17 mouse cellular contexts compared by ENCODE assay signal in the genomic region with DNA sequence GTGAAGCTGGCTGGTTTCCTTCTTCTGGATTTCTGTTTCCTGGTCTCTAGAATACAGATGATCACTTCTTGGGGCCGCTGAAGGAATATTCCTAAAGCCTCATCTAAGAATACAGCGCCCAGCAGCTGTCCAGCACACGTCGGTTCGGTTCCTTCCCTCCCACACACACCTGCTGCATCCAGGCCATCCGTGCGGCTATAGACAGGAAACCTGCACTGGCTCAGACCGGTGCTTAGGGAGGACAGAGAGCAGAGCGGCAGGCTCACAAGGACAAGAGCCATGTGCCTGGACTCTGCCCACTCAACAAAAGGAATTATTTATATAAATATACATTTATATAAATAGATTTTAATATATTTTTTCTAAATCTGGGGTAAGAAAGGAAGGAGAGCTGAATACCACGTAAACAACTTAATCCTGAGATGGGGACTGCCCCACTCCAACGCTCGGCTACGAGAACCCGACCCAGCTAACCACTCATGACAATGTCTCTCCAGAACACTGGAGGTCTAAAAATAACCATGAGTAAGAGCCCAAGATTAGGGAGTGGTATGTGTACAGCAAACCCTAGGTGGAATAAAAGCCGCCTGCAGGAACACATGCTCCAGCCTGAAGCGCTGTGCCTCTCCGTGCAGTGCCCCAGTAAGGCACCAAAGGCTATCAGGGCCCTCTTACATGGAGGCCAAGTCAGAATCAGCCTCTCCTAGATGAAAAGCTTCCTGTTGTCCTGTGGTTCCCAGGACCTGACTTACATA. TPM values are rescaled to one million over a fixed set of nuclear protein-coding genes. Genes with fewer than 3 reads are reported as not detected.
DNase-seq lines count a peak whose midpoint lies in the region; ATAC-seq and TF ChIP-seq lines count a peak whose summit lies in the region.
"Had no signal": no experiment of that assay in that cellular context is flagged by ENCODE, and none has a peak within 500 bp of the region (broad histone marks: within the 10 kb centered on the region; RNA-seq: fewer than 3 reads in every experiment).

No protein-coding gene starts in this region.

- no peak overlapping the region for H3K4me3 ChIP-seq in heart, adult 2 months
- H3K4me3 ChIP-seq in heart, embryonic 14.5 days (ENCODE audit: control insufficient read depth in 1 of 2, insufficient read depth in 1 of 2, low read depth in 1 of 2, low read length in 2 of 2), result no peak overlapping the region
- H3K4me3 ChIP-seq in lung, postnatal 0 days (ENCODE audit: low read depth, low read length), result no peak overlapping the region
- no peak overlapping the region for H3K4me3 ChIP-seq in forebrain, embryonic 16.5 days (replicated peaks; ENCODE audit: low read length)
- H3K4me3 ChIP-seq: hindbrain, embryonic 15.5 days; liver, embryonic 15.5 days; midbrain, embryonic 15.5 days; neural tube, embryonic 13.5 days had no signal

- peaks cover 11% of the 10 kb centered on the region for H3K36me3 ChIP-seq in heart, adult 2 months (ENCODE audit: control insufficient read depth, insufficient read depth, low read length)
- H3K36me3 ChIP-seq in heart, embryonic 14.5 days (ENCODE audit: control insufficient read depth, insufficient read depth, low read length), result peaks cover 34% of the 10 kb centered on the region
- H3K36me3 ChIP-seq in lung, postnatal 0 days (ENCODE audit: insufficient read depth, low read length), result peaks cover 27% of the 10 kb centered on the region
- no peaks in the 10 kb centered on the region for H3K36me3 ChIP-seq in forebrain, embryonic 16.5 days (ENCODE audit: control insufficient read depth, insufficient read depth)
- H3K36me3 ChIP-seq: midbrain, embryonic 15.5 days had no signal

- H3K79me2 ChIP-seq in heart, adult 2 months (replicated peaks; ENCODE audit: control insufficient read depth, insufficient read depth, low read length), result peaks cover 5% of the 10 kb centered on the region

- DNase-seq in heart, adult 2 months, result no peak
- no peak for DNase-seq in heart, postnatal 14 days
- peak; percentile 86 for DNase-seq in lung, postnatal 0 days (ENCODE audit: low spot score)
- no peak for DNase-seq in right cerebral cortex, postnatal 14 days
- DNase-seq: adrenal gland, postnatal 10 days; gastrocnemius, postnatal 10 days; kidney, postnatal 4 days; right cerebral cortex, adult 18-20 months; thymus, postnatal 36 days had no signal

- H3K4me2 ChIP-seq in heart, embryonic 14.5 days (ENCODE audit: low read length), result peak overlapping the region; percentile 36
- peak overlapping the region; percentile 15; the same call in 1 of the 2 replicates for H3K4me2 ChIP-seq in lung, postnatal 0 days (replicated peaks; ENCODE audit: low read depth, low read length)
- no peak overlapping the region for H3K4me2 ChIP-seq in forebrain, embryonic 16.5 days (ENCODE audit: low read length)
- H3K4me2 ChIP-seq: hindbrain, embryonic 15.5 days; liver, embryonic 15.5 days; midbrain, embryonic 15.5 days; neural tube, embryonic 13.5 days had no signal

- peak overlapping the region; percentile 79 for H3K27ac ChIP-seq in heart, adult 2 months
- H3K27ac ChIP-seq in heart, embryonic 14.5 days (replicated peaks in 1 of 2; ENCODE audit: control insufficient read depth in 1 of 2, insufficient read depth in 1 of 2, low read depth in 2 of 2, low read length in 2 of 2), result peak overlapping the region; percentile 89 to 90
- peak overlapping the region; percentile 72 for H3K27ac ChIP-seq in lung, postnatal 0 days (ENCODE audit: low read length)
- no peak overlapping the region for H3K27ac ChIP-seq in forebrain, embryonic 16.5 days (ENCODE audit: low read length)
- H3K27ac ChIP-seq: hindbrain, embryonic 15.5 days; liver, embryonic 15.5 days; midbrain, embryonic 15.5 days; neural tube, embryonic 13.5 days had no signal

- intact Hi-C loops in heart, adult 2 months (cut with DNase I), result no loop called here
- intact Hi-C loops in heart, postnatal 14 days (cut with DNase I), result no loop called here

- no peaks in the 10 kb centered on the region for H3K27me3 ChIP-seq in heart, adult 2 months (ENCODE audit: control insufficient read depth, insufficient read depth, low read length)
- H3K27me3 ChIP-seq in heart, embryonic 14.5 days (ENCODE audit: control insufficient read depth, insufficient read depth, low read length), result no peaks in the 10 kb centered on the region
- H3K27me3 ChIP-seq in lung, postnatal 0 days (replicated peaks; ENCODE audit: insufficient read depth, low read length), result no peaks in the 10 kb centered on the region
- H3K27me3 ChIP-seq in forebrain, embryonic 16.5 days (replicated peaks; ENCODE audit: control insufficient read depth, insufficient read depth, low read length), result no peaks in the 10 kb centered on the region
- H3K27me3 ChIP-seq: hindbrain, embryonic 15.5 days; liver, embryonic 15.5 days; midbrain, embryonic 15.5 days; neural tube, embryonic 13.5 days had no signal

- TF ChIP-seq POLR2A in heart, adult 2 months (IDR thresholded peaks at IDR 0.05; ENCODE audit: insufficient read depth, low read depth, low read length), result no peak

- peak; percentile 92 for ATAC-seq in CD4-positive, CD25-positive, alpha-beta regulatory T cell, adult 4 months
- ATAC-seq in heart, embryonic 14.5 days (ENCODE audit: insufficient number of reproducible peaks, insufficient read depth, low FRiP score, low read depth), result peak; percentile 75
- peak; percentile 95 for ATAC-seq in lung, postnatal 0 days
- ATAC-seq in megakaryocyte-erythroid progenitor cell, adult 5-6 weeks (replicated peaks; ENCODE audit: low FRiP score, low TSS enrichment, poor library complexity, severe bottlenecking), result no peak
- ATAC-seq in forebrain, embryonic 16.5 days, result no peak
- ATAC-seq: midbrain, embryonic 15.5 days had no signal

- 0 out of 2 replicates have a peak, but pooled peaks have one; percentile 7 for TF ChIP-seq CTCF in heart, adult 2 months (IDR thresholded peaks at IDR 0.05)
- TF ChIP-seq CTCF in lung, postnatal 0 days (IDR thresholded peaks at IDR 0.05), result no peak

- no peak for TF ChIP-seq EP300 in heart, adult 2 months (IDR thresholded peaks at IDR 0.05; ENCODE audit: insufficient read depth, low read depth, low read length)
- TF ChIP-seq EP300 in lung, postnatal 0 days (IDR thresholded peaks at IDR 0.05), result peak; percentile 32; the same call in 1 of the 2 replicates

- 0 out of 2 replicates have a peak, but pooled peaks cover 3% of the 10 kb centered on the region for H3K9me3 ChIP-seq in heart, embryonic 14.5 days (ENCODE audit: control insufficient read depth, low read length)
- H3K9me3 ChIP-seq in lung, postnatal 0 days (ENCODE audit: low read length), result no peaks in the 10 kb centered on the region
- H3K9me3 ChIP-seq in forebrain, embryonic 16.5 days (ENCODE audit: control insufficient read depth, low read length), result 0 out of 2 replicates have a peak, but pooled peaks cover 2% of the 10 kb centered on the region
- H3K9me3 ChIP-seq: hindbrain, embryonic 15.5 days; midbrain, embryonic 15.5 days had no signal

- peaks cover 12% of the 10 kb centered on the region for H3K4me1 ChIP-seq in heart, adult 2 months (ENCODE audit: control insufficient read depth, insufficient read depth, low read length)
- H3K4me1 ChIP-seq in heart, embryonic 14.5 days (ENCODE audit: control insufficient read depth in 2 of 2, insufficient read depth in 2 of 2, low read length in 2 of 2), result peaks cover 8 to 14% of the 10 kb centered on the region in 2 experiments
- peaks cover 7% of the 10 kb centered on the region; the same call in 1 of the 2 replicates for H3K4me1 ChIP-seq in lung, postnatal 0 days (ENCODE audit: insufficient read depth, low read depth, low read length)
- no peaks in the 10 kb centered on the region for H3K4me1 ChIP-seq in forebrain, embryonic 16.5 days (replicated peaks; ENCODE audit: control insufficient read depth, insufficient read depth, low read length)
- H3K4me1 ChIP-seq: hindbrain, embryonic 15.5 days; midbrain, embryonic 15.5 days; neural tube, embryonic 13.5 days had no signal

- WGBS in heart, adult 2 months, result 21% methylated on average over 17 of the region's 17 CpGs
- 32% methylated on average over 17 of the region's 17 CpGs for WGBS in heart, embryonic 14.5 days
- 51% methylated on average over 17 of the region's 17 CpGs for WGBS in lung, postnatal 0 days
- 92% methylated on average over 17 of the region's 17 CpGs for WGBS in forebrain, embryonic 16.5 days

- peak overlapping the region; percentile 51; the same call in 1 of the 2 replicates for H3K9ac ChIP-seq in heart, adult 2 months (ENCODE audit: low read depth, low read length)
- H3K9ac ChIP-seq in heart, embryonic 14.5 days (ENCODE audit: low read length), result peak overlapping the region; percentile 12
- H3K9ac ChIP-seq in lung, postnatal 0 days (replicated peaks; ENCODE audit: low read depth), result no peak overlapping the region
- H3K9ac ChIP-seq in forebrain, embryonic 16.5 days (replicated peaks; ENCODE audit: low read depth, low read length), result no peak overlapping the region
- H3K9ac ChIP-seq: hindbrain, embryonic 15.5 days; liver, embryonic 15.5 days; midbrain, embryonic 15.5 days; neural tube, embryonic 13.5 days had no signal

RNA-seq across cellular contexts. Expression of a gene that starts 26.8 kb away (rescaled TPM):
- total RNA-seq in heart, adult 2 months (2021), result 10 to 100 TPM; 93.0 to 94.7 TPM
- polyA plus RNA-seq in heart, adult 2 months (2012; rRNA removed), result 85.8 and 134 TPM in 2 replicates
- 100 to 1,000 TPM; 103 to 107 TPM for total RNA-seq in heart, postnatal 14 days (2021)
- polyA plus RNA-seq in CD4-positive, CD25-positive, alpha-beta regulatory T cell, adult 4 months (2017; shearing (Covaris generic)), result 100 to 1,000 TPM; 105 to 122 TPM
- polyA plus RNA-seq in heart, embryonic 14.5 days (2014; fragmentation: Nextera tagmentation; extraction: Ambion mirVana), result 51.8 and 53.3 TPM in 2 replicates
- polyA plus RNA-seq in lung, postnatal 0 days (2015; fragmentation: Nextera tagmentation; extraction: Ambion mirVana), result 100 and 120 TPM in 2 replicates
- total RNA-seq in megakaryocyte-erythroid progenitor cell, adult 5-6 weeks (2014; fragmentation: Nextera tagmentation), result 16.7 and 20.2 TPM in 2 replicates
- 20.3 and 50.3 TPM in 2 replicates for total RNA-seq in megakaryocyte-erythroid progenitor cell, adult 5-6 weeks (2017)
- polyA plus RNA-seq in forebrain, embryonic 16.5 days (2015; fragmentation: Nextera tagmentation; extraction: Ambion mirVana), result 30.6 and 31.5 TPM in 2 replicates

RNA-seq across cellular contexts. Expression of a gene that starts 53.4 kb away (rescaled TPM):
- total RNA-seq in heart, adult 2 months (2021), result 10 to 100 TPM; 20.3 to 22.3 TPM
- 24.3 and 26.6 TPM in 2 replicates for polyA plus RNA-seq in heart, adult 2 months (2012; rRNA removed)
- total RNA-seq in heart, postnatal 14 days (2021), result 10 to 100 TPM; 28.1 to 28.7 TPM
- polyA plus RNA-seq in CD4-positive, CD25-positive, alpha-beta regulatory T cell, adult 4 months (2017; shearing (Covaris generic)), result 10 to 100 TPM; 37.9 to 52.4 TPM
- polyA plus RNA-seq in heart, embryonic 14.5 days (2014; fragmentation: Nextera tagmentation; extraction: Ambion mirVana), result 5.6 and 6.4 TPM in 2 replicates
- polyA plus RNA-seq in lung, postnatal 0 days (2015; fragmentation: Nextera tagmentation; extraction: Ambion mirVana), result 6.2 and 7.1 TPM in 2 replicates
- total RNA-seq in megakaryocyte-erythroid progenitor cell, adult 5-6 weeks (2014; fragmentation: Nextera tagmentation), result 81.1 and 116 TPM in 2 replicates
- 55.9 and 62.7 TPM in 2 replicates for total RNA-seq in megakaryocyte-erythroid progenitor cell, adult 5-6 weeks (2017)
- polyA plus RNA-seq in forebrain, embryonic 16.5 days (2015; fragmentation: Nextera tagmentation; extraction: Ambion mirVana), result 1.0 and 1.2 TPM in 2 replicates

RNA-seq across cellular contexts. Expression of a gene that starts 58.1 kb away (rescaled TPM):
- 100 to 1,000 TPM; 219 to 225 TPM for total RNA-seq in heart, adult 2 months (2021)
- 114 and 135 TPM in 2 replicates for polyA plus RNA-seq in heart, adult 2 months (2012; rRNA removed)
- 100 to 1,000 TPM; 336 to 338 TPM for total RNA-seq in heart, postnatal 14 days (2021)
- polyA plus RNA-seq in CD4-positive, CD25-positive, alpha-beta regulatory T cell, adult 4 months (2017; shearing (Covaris generic)), result 1 to 10 TPM; 1.8 to 3.1 TPM
- polyA plus RNA-seq in heart, embryonic 14.5 days (2014; fragmentation: Nextera tagmentation; extraction: Ambion mirVana), result 200 and 204 TPM in 2 replicates
- polyA plus RNA-seq in lung, postnatal 0 days (2015; fragmentation: Nextera tagmentation; extraction: Ambion mirVana), result 692 and 736 TPM in 2 replicates
- 2.4 and 3.7 TPM in 2 replicates for total RNA-seq in megakaryocyte-erythroid progenitor cell, adult 5-6 weeks (2014; fragmentation: Nextera tagmentation)
- 3.8 and 6.1 TPM in 2 replicates for total RNA-seq in megakaryocyte-erythroid progenitor cell, adult 5-6 weeks (2017)
- polyA plus RNA-seq in forebrain, embryonic 16.5 days (2015; fragmentation: Nextera tagmentation; extraction: Ambion mirVana), result 33.6 and 45.4 TPM in 2 replicates

Comparison
In these comparisons a context has a peak if more than half of its experiments do, and no peak if none do; other contexts are left out.
1. H3K9ac ChIP-seq: peak in heart, adult 2 months (single experiment) and heart, embryonic 14.5 days (single experiment); none in lung, postnatal 0 days (single experiment) and forebrain, embryonic 16.5 days (single experiment).
2. ATAC-seq: peak in CD4-positive, CD25-positive, alpha-beta regulatory T cell, adult 4 months (single experiment), heart, embryonic 14.5 days (single experiment) and lung, postnatal 0 days (single experiment); none in megakaryocyte-erythroid progenitor cell, adult 5-6 weeks (single experiment) and forebrain, embryonic 16.5 days (single experiment).